Mouse (Mus musculus): Measurements from ENCODE around the gene Itih5.

DNA sequence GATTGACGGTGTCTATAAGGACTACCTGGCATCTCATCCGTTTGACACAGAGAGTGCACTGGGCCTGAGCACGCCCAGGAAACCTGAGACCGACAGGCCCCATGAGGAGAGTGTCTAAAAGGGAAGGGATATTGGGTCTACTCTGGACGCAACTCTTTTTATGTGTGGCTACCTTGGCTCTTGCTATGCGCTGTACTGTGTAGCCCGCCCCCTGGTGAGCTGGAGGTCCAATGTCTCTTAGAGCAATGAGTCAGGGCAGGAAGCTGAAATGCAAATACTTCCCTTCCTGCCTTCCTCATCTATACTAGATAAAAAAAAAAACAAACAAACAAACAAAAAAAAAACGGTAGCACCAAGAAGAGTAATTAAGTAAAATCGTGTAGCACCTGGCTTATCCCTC, 98.1 kb downstream of the Itih5 start:
- no peak for TF ChIP-seq CTCF (IDR thresholded peaks at IDR 0.05; ENCODE audit: control insufficient read depth, insufficient read depth, insufficient read length)
- no peak for TF ChIP-seq MYOG (IDR thresholded peaks at IDR 0.05; ENCODE audit: control insufficient read depth, extremely low read depth, insufficient read length)
- no peak for TF ChIP-seq MAX (IDR thresholded peaks at IDR 0.05)
- no peak for TF ChIP-seq CEBPB (IDR thresholded peaks at IDR 0.05; ENCODE audit: low read depth)

All from C2C12 (cell line).